10 mouse cellular contexts compared by ENCODE assay signal in genomic region chr11:106663838-106664237, GRCm38 (mm10). TPM values are rescaled to one million over a fixed set of nuclear protein-coding genes. Genes with fewer than 3 reads are reported as not detected.
A peak's percentile ranks its signal among the peaks of the same experiment; 100 is the strongest.
DNase-seq lines count a peak whose midpoint lies in the region; ATAC-seq lines count a peak whose summit lies in the region.
"Had no signal": no experiment of that assay in that cellular context is flagged by ENCODE, and none has a peak within 500 bp of the region (broad histone marks: within the 10 kb centered on the region; RNA-seq: fewer than 3 reads in every experiment).

No protein-coding gene starts in this region.

- 71% methylated on average over 6 of the region's 6 CpGs for WGBS in forebrain, embryonic 10.5 days
- WGBS in forebrain, embryonic 16.5 days, result 68% methylated on average over 6 of the region's 6 CpGs
- 67% methylated on average over 6 of the region's 6 CpGs for WGBS in kidney, embryonic 16.5 days
- WGBS in embryonic facial prominence, embryonic 14.5 days, result 62% methylated on average over 6 of the region's 6 CpGs

- no peaks in the 10 kb centered on the region for H3K27me3 ChIP-seq in forebrain, embryonic 10.5 days (ENCODE audit: poor library complexity, severe bottlenecking)
- H3K27me3 ChIP-seq in forebrain, embryonic 16.5 days (replicated peaks; ENCODE audit: control insufficient read depth, insufficient read depth, low read length), result no peaks in the 10 kb centered on the region
- no peaks in the 10 kb centered on the region for H3K27me3 ChIP-seq in kidney, embryonic 16.5 days (ENCODE audit: insufficient read depth, low read length)
- H3K27me3 ChIP-seq in embryonic facial prominence, embryonic 14.5 days (replicated peaks; ENCODE audit: control insufficient read depth, insufficient read depth, low read length), result no peaks in the 10 kb centered on the region
- H3K27me3 ChIP-seq: limb, embryonic 13.5 days had no signal

- no peak overlapping the region for H3K9ac ChIP-seq in forebrain, embryonic 16.5 days (replicated peaks; ENCODE audit: low read depth, low read length)
- H3K9ac ChIP-seq in kidney, embryonic 16.5 days (replicated peaks; ENCODE audit: low read length), result no peak overlapping the region
- no peak overlapping the region for H3K9ac ChIP-seq in embryonic facial prominence, embryonic 14.5 days (ENCODE audit: low read depth, low read length)
- H3K9ac ChIP-seq: limb, embryonic 13.5 days had no signal

- H3K4me1 ChIP-seq in forebrain, embryonic 10.5 days, result peaks cover 45% of the 10 kb centered on the region
- H3K4me1 ChIP-seq in forebrain, embryonic 16.5 days (replicated peaks; ENCODE audit: control insufficient read depth, insufficient read depth, low read length), result peaks cover 15% of the 10 kb centered on the region
- H3K4me1 ChIP-seq in kidney, embryonic 16.5 days (ENCODE audit: insufficient read depth, low read length), result peaks cover 20% of the 10 kb centered on the region
- H3K4me1 ChIP-seq in embryonic facial prominence, embryonic 14.5 days (ENCODE audit: control insufficient read depth, insufficient read depth, low read length), result peaks cover 21% of the 10 kb centered on the region

- H3K27ac ChIP-seq in forebrain, embryonic 10.5 days, result peak overlapping the region; percentile 70; the same call in 1 of the 2 replicates
- H3K27ac ChIP-seq in forebrain, embryonic 16.5 days (ENCODE audit: low read length), result no peak overlapping the region
- H3K27ac ChIP-seq in kidney, embryonic 16.5 days (ENCODE audit: low read length), result peak overlapping the region; percentile 34; the same call in 1 of the 2 replicates
- H3K27ac ChIP-seq in embryonic facial prominence, embryonic 14.5 days (replicated peaks; ENCODE audit: low read depth, low read length), result peak overlapping the region; percentile 25; the same call in 1 of the 2 replicates
- H3K27ac ChIP-seq: layer of hippocampus, adult 2 months; limb, embryonic 13.5 days had no signal

- no peaks in the 10 kb centered on the region for H3K9me3 ChIP-seq in forebrain, embryonic 10.5 days
- no peaks in the 10 kb centered on the region for H3K9me3 ChIP-seq in forebrain, embryonic 16.5 days (ENCODE audit: control insufficient read depth, low read length)
- no peaks in the 10 kb centered on the region for H3K9me3 ChIP-seq in kidney, embryonic 16.5 days (ENCODE audit: low read length)
- H3K9me3 ChIP-seq in embryonic facial prominence, embryonic 14.5 days (ENCODE audit: control insufficient read depth, low read length), result no peaks in the 10 kb centered on the region
- H3K9me3 ChIP-seq: limb, embryonic 13.5 days had no signal

- ATAC-seq in forebrain, embryonic 16.5 days, result no peak
- ATAC-seq in kidney, embryonic 16.5 days (ENCODE audit: low FRiP score, low TSS enrichment), result no peak
- no peak for ATAC-seq in embryonic facial prominence, embryonic 14.5 days (ENCODE audit: low read depth)
- no peak for ATAC-seq in monocyte, adult 5-6 weeks (replicated peaks; ENCODE audit: insufficient number of reproducible peaks, low FRiP score, low TSS enrichment, poor library complexity, severe bottlenecking)

- DNase-seq in forebrain, embryonic 10.5 days (ENCODE audit: extremely low spot score, low spot score), result no peak
- no peak for DNase-seq in kidney, adult 11 months
- DNase-seq in CD4-positive helper T cell, adult 2 months (ENCODE audit: low read depth, low spot score), result peak; percentile 16
- no peak for DNase-seq in embryonic facial prominence, embryonic 14.5 days (ENCODE audit: low spot score)
- no peak for DNase-seq in gastrocnemius, adult 8-10 months (ENCODE audit: low spot score in 2 of 2)

- H3K4me3 ChIP-seq in forebrain, embryonic 10.5 days, result no peak overlapping the region
- H3K4me3 ChIP-seq in forebrain, embryonic 16.5 days (replicated peaks; ENCODE audit: low read length), result no peak overlapping the region
- H3K4me3 ChIP-seq in kidney, embryonic 16.5 days (ENCODE audit: low read length), result no peak overlapping the region
- no peak overlapping the region for H3K4me3 ChIP-seq in embryonic facial prominence, embryonic 14.5 days (ENCODE audit: low read depth, low read length)
- H3K4me3 ChIP-seq: layer of hippocampus, adult 2 months; limb, embryonic 13.5 days had no signal

- no peaks in the 10 kb centered on the region for H3K36me3 ChIP-seq in forebrain, embryonic 10.5 days (replicated peaks)
- H3K36me3 ChIP-seq in forebrain, embryonic 16.5 days (ENCODE audit: control insufficient read depth, insufficient read depth), result no peaks in the 10 kb centered on the region
- no peaks in the 10 kb centered on the region for H3K36me3 ChIP-seq in kidney, embryonic 16.5 days (ENCODE audit: insufficient read depth, low read length)
- no peaks in the 10 kb centered on the region for H3K36me3 ChIP-seq in embryonic facial prominence, embryonic 14.5 days (ENCODE audit: control insufficient read depth, insufficient read depth, low read length)
- H3K36me3 ChIP-seq: limb, embryonic 13.5 days had no signal

- no peak overlapping the region for H3K4me2 ChIP-seq in forebrain, embryonic 16.5 days (ENCODE audit: low read length)
- H3K4me2 ChIP-seq in kidney, embryonic 16.5 days (replicated peaks; ENCODE audit: low read depth, low read length), result no peak overlapping the region
- H3K4me2 ChIP-seq in embryonic facial prominence, embryonic 14.5 days (ENCODE audit: low read depth, low read length), result no peak overlapping the region
- H3K4me2 ChIP-seq: limb, embryonic 13.5 days had no signal

RNA-seq across cellular contexts. Expression of gene Tex2, which starts 50.6 kb away (rescaled TPM):
- 6.2 and 6.4 TPM in 2 replicates for polyA plus RNA-seq in forebrain, embryonic 10.5 days (2016; fragmentation: Nextera tagmentation; extraction: Ambion mirVana)
- polyA plus RNA-seq in forebrain, embryonic 16.5 days (2015; fragmentation: Nextera tagmentation; extraction: Ambion mirVana), result 16.3 and 20.3 TPM in 2 replicates
- 9.6 and 10.3 TPM in 2 replicates for polyA plus RNA-seq in kidney, embryonic 16.5 days (2015; fragmentation: Nextera tagmentation; extraction: Ambion mirVana)
- polyA plus RNA-seq in embryonic facial prominence, embryonic 14.5 days (2014; fragmentation: Nextera tagmentation; extraction: Ambion mirVana), result 11.0 and 12.0 TPM in 2 replicates
- 15.4 to 24.3 TPM (median 17.8 TPM) in 3 replicates for total RNA-seq in monocyte, adult 5-6 weeks (2017)
- total RNA-seq in gastrocnemius, adult 8-10 months (2022), result 10 to 100 TPM; 62.9 to 78.3 (median 68.0) TPM
